Mouse (Mus musculus): ENCODE measurements around the gene 4930562C15Rik. TPM values are rescaled to one million over a fixed set of nuclear protein-coding genes. Genes with fewer than 3 reads are reported as not detected.

The 4930562C15Rik gene
- total RNA-seq, 2 experiments from 2014 or later = not detected

DNA sequence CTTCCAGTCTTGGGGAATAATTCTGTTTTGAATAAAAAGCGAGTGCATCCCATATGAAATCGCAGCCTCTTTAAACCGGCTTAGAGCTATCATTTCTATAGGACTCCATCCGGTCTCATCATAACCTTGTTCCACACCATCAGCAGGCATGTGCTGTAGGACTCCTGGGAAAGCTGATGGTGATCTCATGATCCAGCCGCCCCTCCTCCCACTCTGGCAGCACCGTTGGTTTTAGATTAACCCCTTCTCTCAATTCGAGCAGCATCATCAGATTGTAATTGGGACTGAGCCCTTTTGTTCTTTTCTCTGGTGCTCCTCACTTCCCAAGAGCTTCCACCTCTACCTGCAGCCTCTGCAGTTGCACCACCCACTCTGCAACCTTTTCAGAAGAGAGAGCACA lies 66.0 kb downstream of the 4930562C15Rik start:
- no peak for TF ChIP-seq CTCF (IDR thresholded peaks at IDR 0.05)
- intact Hi-C loops (cut with DNase I) = no loop called here
- H3K27ac ChIP-seq = no peak overlapping the region
- DNase-seq = no peak
- H3K4me3 ChIP-seq = no peak overlapping the region

- TF ChIP-seq CTCF (IDR thresholded peaks at IDR 0.05) = no peak
- intact Hi-C loops (cut with DNase I) = loop anchor here (2.0 kb wide), 1 partner anchor 16 kb away; the partner anchor contains the start of gene Mgrn1
- no peak for DNase-seq
- Histone ChIP-seq H3K4me3 (no peak overlapping the region), H3K27ac (peak overlapping the region; percentile 81)
These were observed 67.2 kb downstream of the 4930562C15Rik start for GRCm38 (mm10) chr16:4902390-4902789.

DNA sequence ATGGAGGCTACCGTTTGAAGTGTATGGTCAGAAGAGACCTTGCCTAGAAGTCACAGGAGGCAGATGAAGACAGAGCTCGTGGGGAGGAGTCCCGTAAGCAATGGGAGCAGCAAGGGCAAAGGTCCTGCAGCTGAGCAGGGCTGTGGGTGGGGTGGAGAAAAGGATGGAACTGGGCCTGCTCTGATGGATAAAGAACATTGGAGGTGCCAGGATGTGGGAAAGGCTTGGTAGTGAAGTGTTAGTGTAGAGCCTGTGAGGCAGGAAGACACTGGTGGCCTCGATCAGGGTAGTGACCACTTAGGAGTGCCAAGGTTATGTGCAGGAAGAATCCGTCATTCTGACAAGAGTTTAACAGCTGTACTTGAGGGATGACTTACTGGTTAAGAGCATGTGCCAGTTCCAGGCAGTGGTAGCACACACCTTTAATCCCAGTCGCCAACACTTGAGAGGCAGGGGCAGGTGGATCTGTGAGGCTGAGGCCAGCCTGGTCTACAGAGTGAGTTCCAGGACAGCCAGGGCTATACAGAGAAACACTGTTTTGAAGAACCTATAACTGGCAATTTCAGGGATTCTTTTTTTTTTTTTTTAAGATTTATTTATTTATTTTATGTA lies 68.4 kb downstream of the 4930562C15Rik start:
- intact Hi-C loops (cut with DNase I) = loop anchor here (2.0 kb wide), 1 partner anchor 17 kb away; the partner anchor contains the start of gene Mgrn1
- no peak for TF ChIP-seq CTCF (IDR thresholded peaks at IDR 0.05)
- H3K4me3 ChIP-seq = no peak overlapping the region
- DNase-seq = peak; percentile 66
- H3K27ac ChIP-seq = peak overlapping the region; percentile 81

- no peak overlapping the region for H3K4me3 ChIP-seq
- peak overlapping the region; percentile 81 for H3K27ac ChIP-seq
- intact Hi-C loops (cut with DNase I) = no loop called here
- no peak for DNase-seq
- TF ChIP-seq CTCF (IDR thresholded peaks at IDR 0.05) = no peak
These were observed 69.7 kb downstream of the 4930562C15Rik start for GRCm38 (mm10) chr16:4904878-4905277.

- Histone ChIP-seq H3K4me3 (no peak overlapping the region), H3K27ac (peak overlapping the region; percentile 81)
- no peak for TF ChIP-seq CTCF (IDR thresholded peaks at IDR 0.05)
- DNase-seq = peak; percentile 38
- intact Hi-C loops (cut with DNase I) = no loop called here
These were observed 70.4 kb downstream of the 4930562C15Rik start for GRCm38 (mm10) chr16:4905591-4905990.

- Histone ChIP-seq H3K27ac (peak overlapping the region; percentile 81; the same call in 1 of the 2 replicates), H3K4me3 (no peak overlapping the region)
- intact Hi-C loops (cut with DNase I) = no loop called here
- DNase-seq = no peak
- no peak for TF ChIP-seq CTCF (IDR thresholded peaks at IDR 0.05)
These were observed 71.3 kb downstream of the 4930562C15Rik start for GRCm38 (mm10) chr16:4906559-4906958.

- peak overlapping the region; percentile 38; the same call in 1 of the 2 replicates for H3K27ac ChIP-seq
- peak; percentile 52 for DNase-seq
- intact Hi-C loops (cut with DNase I) = no loop called here
- H3K4me3 ChIP-seq = no peak overlapping the region
- TF ChIP-seq CTCF (IDR thresholded peaks at IDR 0.05) = no peak
These were observed 72.2 kb downstream of the 4930562C15Rik start for GRCm38 (mm10) chr16:4907386-4907785.

DNA sequence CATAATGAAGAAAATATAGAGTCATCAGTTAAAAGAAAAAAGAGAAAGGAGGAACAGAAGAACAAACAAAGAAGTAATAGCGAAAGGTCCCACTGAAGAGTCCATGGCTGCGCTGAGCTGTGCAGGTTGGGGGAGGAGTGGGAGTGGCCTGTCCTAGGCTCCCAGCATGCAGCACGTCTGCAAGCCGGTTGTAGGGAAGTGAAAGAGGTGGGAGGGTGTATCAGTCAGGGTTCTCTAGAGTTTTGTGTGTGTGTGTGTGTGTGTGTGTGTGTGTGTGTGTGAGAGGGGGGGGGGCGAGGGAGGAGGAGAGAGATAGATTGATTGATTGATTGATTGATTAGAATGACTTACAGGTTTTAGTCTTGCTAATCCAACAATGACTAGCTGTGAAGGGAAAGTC lies 72.8 kb downstream of the 4930562C15Rik start:
- no peak for DNase-seq
- TF ChIP-seq CTCF (IDR thresholded peaks at IDR 0.05) = no peak
- H3K4me3 ChIP-seq = no peak overlapping the region
- intact Hi-C loops (cut with DNase I) = no loop called here
- H3K27ac ChIP-seq = peak overlapping the region; percentile 38; the same call in 1 of the 2 replicates

DNA sequence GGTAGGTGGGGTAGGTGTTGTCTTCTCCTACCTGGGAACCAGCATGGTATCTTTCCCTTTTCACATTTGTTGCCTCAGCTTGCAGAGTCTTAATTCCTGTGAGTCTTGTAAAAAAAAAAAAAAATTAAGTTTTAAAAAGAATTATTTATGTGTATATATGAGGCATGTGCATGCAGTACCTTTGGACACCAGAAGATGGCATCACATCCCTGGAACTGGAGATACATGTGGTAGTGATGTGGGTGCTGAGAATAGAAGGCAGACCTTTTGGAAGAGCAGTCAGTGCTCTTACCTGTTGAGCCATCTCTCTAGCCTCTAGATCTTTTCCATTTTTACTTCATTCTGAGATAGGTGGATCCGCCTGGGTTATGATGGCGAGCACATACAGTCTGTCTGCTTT lies 74.5 kb downstream of the 4930562C15Rik start:
- intact Hi-C loops (cut with DNase I) = no loop called here
- peak; percentile 60 for TF ChIP-seq CTCF (IDR thresholded peaks at IDR 0.05)
- H3K27ac ChIP-seq = no peak overlapping the region
- DNase-seq = no peak
- no peak overlapping the region for H3K4me3 ChIP-seq

GRCm38 (mm10) chr16:4910758-4911157 lies 75.5 kb downstream of the 4930562C15Rik start:
- intact Hi-C loops (cut with DNase I) = no loop called here
- no peak for TF ChIP-seq CTCF (IDR thresholded peaks at IDR 0.05)
- no peak overlapping the region for H3K27ac ChIP-seq
- DNase-seq = no peak
- no peak overlapping the region for H3K4me3 ChIP-seq

DNA sequence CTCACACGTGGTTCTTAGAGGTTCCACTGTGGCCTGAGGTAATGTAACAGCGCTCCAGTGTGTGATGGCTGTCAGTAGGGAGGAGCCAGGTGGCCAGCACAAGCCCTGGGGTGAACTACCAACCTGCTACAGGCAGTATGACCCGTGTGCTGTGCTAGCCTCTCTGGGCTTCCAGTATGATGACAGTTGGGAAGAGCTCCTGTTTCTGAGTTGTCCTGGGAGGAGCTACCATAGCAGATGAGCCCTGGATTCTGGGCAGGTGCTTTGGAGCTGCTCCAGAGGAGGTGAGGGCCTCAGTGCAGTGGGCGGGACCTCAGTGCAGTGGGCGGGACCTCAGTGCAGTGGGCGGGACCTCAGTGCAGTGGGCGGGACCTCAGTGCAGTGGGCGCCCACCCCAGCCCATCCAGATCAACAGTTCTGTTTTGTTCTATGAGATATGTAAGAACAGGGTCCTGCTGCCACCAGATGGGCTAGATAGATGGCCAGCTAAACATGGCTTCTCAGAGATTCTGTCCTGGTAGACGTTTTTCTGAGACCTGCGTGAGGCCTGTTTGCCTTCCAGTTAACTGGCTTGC lies 76.9 kb downstream of the 4930562C15Rik start:
- H3K4me3 ChIP-seq = no peak overlapping the region
- TF ChIP-seq CTCF (IDR thresholded peaks at IDR 0.05) = no peak
- H3K27ac ChIP-seq = peak overlapping the region; percentile 78
- intact Hi-C loops (cut with DNase I) = loop anchor here (2.0 kb wide), 1 partner anchor 33 kb away; no protein-coding TSS in a partner anchor
- DNase-seq = no peak

- Histone ChIP-seq H3K27ac (peak overlapping the region; percentile 78), H3K4me3 (peak overlapping the region; percentile 5; the same call in 1 of the 2 replicates)
- no peak for TF ChIP-seq CTCF (IDR thresholded peaks at IDR 0.05)
- intact Hi-C loops (cut with DNase I) = loop anchor here (2.0 kb wide), 1 partner anchor 34 kb away; no protein-coding TSS in a partner anchor
- no peak for DNase-seq
These were observed 77.9 kb downstream of the 4930562C15Rik start for GRCm38 (mm10) chr16:4912907-4913782.
